Mouse (Mus musculus) ovary, postnatal 14 days (tissue): ENCODE data around the gene Ampd3.

ENCODE experiments used
- DNase-seq: peaks from one replicate; pipeline ENCODE4 v3.0.0; 2022; ENCODE audit warnings: low spot score

Gene Ampd3

GRCm38 (mm10) chr7:110768001-110768400, at the start of gene Ampd3:
TSS of gene Ampd3 (plus strand) at chr7:110768206.
- no peak for DNase-seq

DNA sequence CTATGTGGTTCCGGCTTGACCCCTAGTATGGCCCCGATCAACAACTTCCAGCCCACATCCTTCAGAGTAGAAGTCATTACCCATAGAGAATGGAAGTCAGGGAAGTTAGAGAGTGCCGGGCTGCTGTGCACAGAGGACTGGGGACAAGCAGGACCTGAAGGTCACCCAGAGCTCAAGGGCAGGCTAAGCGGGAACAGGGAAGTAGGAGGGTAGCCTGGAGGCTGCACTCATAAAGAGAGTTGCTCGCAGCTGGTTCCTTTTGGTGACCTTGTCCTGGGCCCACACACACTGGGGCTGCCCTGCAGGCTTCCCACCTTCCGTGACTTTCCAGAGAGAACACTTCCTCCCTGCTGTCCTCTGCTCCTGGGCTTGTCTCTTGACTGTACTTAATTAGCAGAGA, 49.5 kb upstream of the Ampd3 start:
- no peak for DNase-seq

- no peak for DNase-seq
Observed at GRCm38 (mm10) chr7:110719857-110720256, 48.1 kb upstream of the Ampd3 start.

DNA sequence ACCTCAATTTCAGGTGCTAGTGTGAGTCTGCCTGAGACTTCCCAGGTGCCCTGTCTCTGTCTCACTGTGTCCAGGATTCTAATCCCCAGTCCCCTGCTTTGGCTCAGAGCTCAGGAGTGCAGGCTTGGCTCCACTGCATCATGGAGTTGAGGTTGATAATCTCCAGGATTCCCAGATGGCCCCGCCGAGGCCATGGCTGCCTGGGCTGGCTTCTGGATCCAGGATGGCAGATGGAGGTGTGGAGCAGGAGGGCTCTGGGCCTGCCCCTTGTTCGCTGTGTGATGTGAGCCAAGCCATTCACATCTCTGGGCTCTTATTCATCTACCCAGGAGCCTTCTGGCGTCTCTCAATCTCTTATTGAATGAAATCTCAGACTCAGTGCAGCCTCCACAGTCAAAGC, 45.8 kb upstream of the Ampd3 start:
- DNase-seq = no peak

- DNase-seq = no peak
Observed at GRCm38 (mm10) chr7:110727049-110727448, 41.0 kb upstream of the Ampd3 start.

DNA sequence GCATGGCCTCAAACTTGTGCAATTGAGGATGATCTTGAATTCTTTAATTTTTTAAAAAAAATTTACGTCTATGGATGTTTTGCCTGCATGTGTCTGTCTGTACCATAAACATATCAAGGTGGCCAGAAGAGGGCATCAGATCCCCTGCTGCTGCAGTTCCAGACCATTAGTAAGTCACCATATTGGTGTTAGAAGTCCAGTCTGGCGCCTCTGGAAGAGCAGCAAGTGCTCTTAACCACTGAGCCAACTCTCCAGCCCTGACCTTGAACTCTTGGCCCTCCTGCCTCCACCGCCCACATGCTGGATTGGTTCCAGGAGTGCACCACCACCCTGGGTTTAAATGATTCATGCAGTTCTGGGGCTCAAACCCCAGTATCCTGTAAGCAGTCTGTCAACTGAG, 39.1 kb upstream of the Ampd3 start:
- no peak for DNase-seq

- no peak for DNase-seq
Observed at GRCm38 (mm10) chr7:110729295-110729694, 38.7 kb upstream of the Ampd3 start.

DNA sequence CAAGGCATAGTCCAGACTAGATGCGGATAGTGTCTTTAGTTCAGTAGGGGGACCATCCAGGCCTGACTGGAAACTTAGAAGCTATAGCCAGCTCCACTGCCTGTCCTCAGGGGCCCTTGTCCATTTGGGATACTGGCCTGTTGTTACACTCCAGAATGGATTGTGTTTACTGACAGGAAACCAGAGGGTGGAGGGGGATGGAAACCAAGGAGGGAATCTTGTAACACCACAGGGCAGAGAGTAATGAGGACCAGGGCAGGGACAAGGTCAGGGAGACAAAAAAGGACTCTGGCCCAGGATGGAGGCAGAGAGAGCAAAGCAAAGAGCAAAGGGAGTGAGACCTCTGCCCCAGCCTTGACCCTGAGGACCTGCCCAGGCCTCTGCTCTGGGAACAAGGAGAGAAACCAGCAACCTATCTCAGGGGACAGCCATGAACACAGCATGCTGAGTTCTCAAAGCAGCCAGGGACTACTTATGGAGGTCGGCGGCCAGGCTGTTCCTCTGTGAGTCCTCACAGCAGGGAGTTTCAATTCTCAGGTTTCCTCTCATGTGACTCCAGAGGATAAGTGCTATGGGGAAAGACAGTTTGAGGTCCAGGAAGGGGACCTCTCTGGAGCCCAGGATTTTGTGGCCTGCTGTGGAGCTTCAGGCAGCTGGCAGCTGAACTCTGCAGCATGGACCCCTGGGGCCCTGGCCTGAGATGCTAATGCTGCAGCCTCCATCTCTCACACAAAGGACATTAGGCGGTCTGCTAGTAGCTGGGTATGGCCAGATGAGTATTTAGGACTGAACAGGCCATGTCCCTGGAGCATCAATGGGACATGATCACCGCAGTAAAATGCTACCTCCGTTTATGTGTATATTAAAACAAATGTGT, 36.7 kb upstream of the Ampd3 start:
- no peak for DNase-seq

DNA sequence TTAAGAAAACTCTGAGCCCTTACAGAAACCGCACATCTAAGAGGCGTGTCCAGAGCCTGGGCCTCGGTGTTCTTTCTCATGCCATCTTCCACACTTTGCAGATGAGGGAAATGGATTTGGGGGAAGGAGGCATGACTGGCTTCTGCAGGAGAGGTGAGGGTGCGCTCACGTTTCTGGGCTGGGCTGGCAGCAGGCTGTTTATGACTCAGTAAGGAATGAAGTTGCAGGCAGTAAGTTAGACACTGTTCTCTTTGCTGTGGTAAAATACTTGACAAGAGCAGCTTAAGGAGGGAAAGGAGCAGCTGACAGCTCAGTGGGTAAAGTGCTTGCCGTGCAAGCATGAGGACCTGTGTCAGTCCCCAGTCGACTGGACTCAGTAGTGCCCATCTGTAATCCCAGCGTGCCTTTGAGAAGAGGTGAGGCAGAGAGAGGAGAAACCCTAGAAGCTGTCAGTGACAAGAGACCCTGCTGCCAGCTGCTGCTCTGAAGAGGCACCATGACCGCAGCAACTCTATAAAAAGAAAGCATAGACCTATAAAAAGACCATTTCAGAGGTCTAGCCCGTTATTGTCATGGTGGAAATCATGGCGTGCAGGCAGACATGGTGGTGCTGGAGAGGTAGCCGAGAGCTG, 35.9 kb upstream of the Ampd3 start:
- DNase-seq = no peak

DNA sequence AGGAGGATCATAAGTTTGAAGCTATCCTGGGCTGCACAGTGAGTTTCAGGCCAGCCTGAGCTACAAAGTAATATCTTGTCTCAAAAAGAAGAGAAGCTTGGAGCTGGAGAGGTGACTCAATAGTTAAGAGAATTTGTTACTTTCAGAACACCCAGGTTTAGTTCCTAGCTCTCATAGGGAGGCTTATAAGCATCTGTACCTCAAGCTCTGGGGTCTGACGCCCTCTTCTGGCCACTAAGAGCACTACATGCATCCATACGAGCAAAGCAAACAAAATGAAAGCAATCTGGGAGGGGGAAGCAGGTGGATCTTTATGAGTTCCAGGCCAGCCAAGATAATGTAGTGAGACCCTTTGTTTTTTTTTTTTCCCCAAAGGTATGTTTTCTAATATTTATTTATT, 31.1 kb upstream of the Ampd3 start:
- no peak for DNase-seq

DNA sequence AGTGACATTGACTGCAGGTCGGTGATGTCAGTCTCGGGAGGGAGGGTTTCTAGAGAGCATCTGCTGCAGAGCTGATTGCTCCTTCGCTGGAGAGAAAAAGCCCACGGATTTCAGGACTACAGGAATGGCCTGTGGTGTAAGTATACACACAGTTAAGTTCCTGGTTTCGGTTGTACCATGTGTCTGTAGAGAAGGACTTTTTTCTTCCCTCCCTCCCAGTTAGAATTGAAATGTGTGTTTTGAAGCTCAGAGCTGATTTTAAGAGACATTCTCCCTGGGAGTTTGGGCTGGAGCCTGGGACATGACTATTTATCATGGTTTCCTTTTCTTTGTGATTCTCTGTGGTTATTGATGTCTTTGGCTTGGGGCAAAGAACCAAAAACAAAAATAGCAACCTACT, 28.2 kb upstream of the Ampd3 start:
- no peak for DNase-seq

- DNase-seq = no peak
Observed at GRCm38 (mm10) chr7:110740188-110740587, 27.8 kb upstream of the Ampd3 start.

- no peak for DNase-seq
Observed at GRCm38 (mm10) chr7:110742022-110742421, 26.0 kb upstream of the Ampd3 start.

GRCm38 (mm10) chr7:110746087-110746562, 21.9 kb upstream of the Ampd3 start:
- no peak for DNase-seq

- no peak for DNase-seq
Observed at GRCm38 (mm10) chr7:110746809-110747208, 21.2 kb upstream of the Ampd3 start.

GRCm38 (mm10) chr7:110750834-110751233, 17.2 kb upstream of the Ampd3 start:
- no peak for DNase-seq

GRCm38 (mm10) chr7:110751634-110752033, 16.4 kb upstream of the Ampd3 start:
- DNase-seq = no peak

DNA sequence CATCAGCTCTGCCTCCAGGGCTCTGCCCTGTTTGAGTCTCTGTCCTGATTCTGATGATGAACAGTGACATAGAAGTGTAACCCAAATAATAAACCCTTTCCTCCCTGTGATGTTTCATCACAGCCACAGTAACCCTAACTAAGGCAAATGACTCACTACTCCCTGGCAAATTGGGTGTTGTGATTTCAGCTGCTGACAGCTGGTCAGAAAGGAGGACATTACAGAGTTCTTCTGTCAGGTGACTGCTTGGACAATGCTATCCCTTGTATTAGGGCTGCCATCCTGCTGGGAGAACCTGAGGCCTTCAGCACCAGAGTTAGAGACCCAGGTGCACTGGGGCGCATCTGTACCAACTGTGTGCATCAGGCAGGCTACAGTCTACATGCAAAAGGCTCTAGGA, 14.7 kb upstream of the Ampd3 start:
- no peak for DNase-seq

GRCm38 (mm10) chr7:110753926-110754330, 14.1 kb upstream of the Ampd3 start:
- DNase-seq = no peak

DNA sequence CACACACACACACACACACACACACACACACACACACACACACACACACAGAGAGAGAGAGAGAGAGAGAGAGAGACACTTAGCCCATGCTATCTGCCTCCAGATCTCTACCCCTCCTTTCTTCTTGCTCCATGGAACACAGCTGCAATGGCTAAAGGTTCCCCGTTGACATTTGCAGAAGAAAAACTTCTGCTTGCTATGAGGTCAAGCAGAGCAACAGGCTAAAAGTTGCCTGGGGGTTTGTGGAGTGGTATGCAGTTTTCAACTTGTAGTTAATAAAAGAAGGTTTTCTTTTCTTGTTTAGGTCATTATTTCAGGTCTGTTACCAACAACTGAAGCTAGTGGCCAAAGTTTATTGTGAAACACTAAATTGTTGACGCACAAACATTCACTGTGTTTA, 11.6 kb upstream of the Ampd3 start:
- no peak for DNase-seq

DNA sequence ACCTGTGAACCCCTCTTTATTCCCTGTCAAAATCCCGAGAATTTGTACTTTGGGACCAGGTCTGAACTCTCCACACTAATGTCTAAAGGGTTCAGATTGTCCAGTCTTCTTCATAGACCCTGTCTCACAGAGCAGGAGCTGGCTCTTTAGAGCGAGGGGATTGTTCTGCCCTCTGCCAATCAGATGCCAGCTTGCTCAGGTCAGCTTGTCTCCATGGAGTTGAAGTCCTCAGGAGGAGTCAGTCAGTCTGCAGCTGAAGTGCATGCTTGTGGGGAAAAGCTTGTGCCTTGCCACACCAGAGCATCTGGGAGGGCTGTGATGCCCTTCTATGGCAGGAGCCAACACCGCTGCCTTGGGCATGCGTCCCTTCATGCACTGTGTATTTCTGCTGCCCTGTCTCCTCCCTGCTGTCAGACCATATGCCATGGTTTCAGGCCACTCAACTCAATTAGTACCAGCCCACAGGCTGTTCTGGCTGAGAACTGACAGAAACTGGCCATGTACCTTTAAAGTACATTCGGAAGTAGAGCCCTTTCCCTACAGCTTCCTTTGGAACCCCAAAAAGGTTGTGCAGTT, 5.3 kb upstream of the Ampd3 start:
- DNase-seq = no peak

DNA sequence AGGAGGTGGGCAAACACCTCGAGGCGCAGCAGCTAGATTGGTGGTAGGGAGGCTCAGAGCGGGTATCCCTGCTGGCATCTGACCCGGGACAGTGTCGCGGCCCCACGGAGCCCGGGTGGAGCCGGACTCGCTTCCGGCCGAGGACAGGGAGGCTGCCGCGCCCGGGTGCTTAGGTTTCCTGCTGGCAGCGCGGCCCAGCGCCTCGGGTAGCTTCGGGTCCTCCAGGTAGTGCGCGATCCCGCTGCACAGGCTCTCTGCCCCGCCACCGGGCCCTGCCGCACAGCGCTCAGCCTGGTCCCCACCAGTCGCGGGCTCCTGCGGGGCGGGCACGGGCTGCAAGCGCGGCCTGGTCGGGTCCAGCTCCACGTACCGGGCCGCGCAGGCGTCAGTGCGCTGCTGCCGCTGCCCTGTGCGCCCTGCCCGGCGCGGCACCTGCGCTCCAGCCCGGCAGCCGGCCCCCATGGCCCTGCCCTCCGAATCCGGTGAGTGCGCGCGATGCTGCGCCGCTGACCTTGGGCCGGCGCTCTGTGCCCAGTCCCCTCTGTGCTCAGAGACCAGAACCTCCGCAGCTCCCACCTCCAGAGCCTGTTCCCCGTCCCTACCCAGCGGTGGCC, 552 bp downstream of the Ampd3 start:
- no peak for DNase-seq

DNA sequence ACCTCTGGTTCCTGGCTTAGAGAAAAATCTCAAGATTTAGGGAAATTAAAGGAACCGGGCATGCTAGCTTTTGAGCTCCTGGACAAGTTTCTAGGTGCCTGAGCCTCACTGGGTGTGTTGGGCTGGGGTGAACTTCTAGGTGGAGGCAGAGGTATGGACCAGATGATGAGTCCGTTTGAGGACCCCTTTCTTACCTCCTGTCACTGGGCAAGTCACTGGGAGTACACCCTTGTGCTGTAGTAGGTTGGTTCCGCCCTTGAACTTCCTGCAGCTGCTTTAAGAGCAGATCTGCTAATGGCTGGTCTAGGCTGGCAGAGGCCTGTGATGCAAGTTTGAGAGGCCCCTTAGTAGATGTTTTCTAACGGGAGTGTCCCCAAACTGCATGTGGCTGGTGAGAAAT, 1.1 kb downstream of the Ampd3 start:
- no peak for DNase-seq
